Mouse (Mus musculus) kidney, postnatal 4 days (tissue): ENCODE measurements at regions not wholly inside any gene's neighbourhood (a gene's known extent, or its start where the extent isn't known, plus 50 kb on each side); places are given as distances from the start of the nearest gene placed in this dataset.

Experiments used
- DNase-seq, 2 experiments: peaks; one replicate each; pipeline ENCODE4 v3.0.0; 2021; ENCODE audit warnings: mixed read lengths in 2 of 2

GRCm38 (mm10) chr9:47054595-47054994 lies 56.1 kb downstream of the Gm4791 start:
- no peak for DNase-seq

- DNase-seq: no peak
These were observed 57.0 kb downstream of the Gm4791 start for GRCm38 (mm10) chr9:47055558-47055957.

GRCm38 (mm10) chr9:47059339-47060005 lies 60.9 kb downstream of the Gm4791 start:
- no peak for DNase-seq

GRCm38 (mm10) chr9:47060757-47061156 lies 62.2 kb downstream of the Gm4791 start:
- DNase-seq: no peak

- DNase-seq: no peak
These were observed 64.0 kb downstream of the Gm4791 start for GRCm38 (mm10) chr9:47062516-47062915.

GRCm38 (mm10) chr9:47063751-47064150 lies 65.2 kb downstream of the Gm4791 start:
- DNase-seq: no peak

- peak; percentile 18 for DNase-seq
These were observed 66.0 kb downstream of the Gm4791 start for GRCm38 (mm10) chr9:47064463-47065032.

GRCm38 (mm10) chr9:47069436-47069835 lies 70.9 kb downstream of the Gm4791 start:
- no peak for DNase-seq

- DNase-seq: no peak
These were observed 72.4 kb downstream of the Gm4791 start for GRCm38 (mm10) chr9:47070958-47071357.

- DNase-seq: no peak
These were observed 78.4 kb downstream of the Gm4791 start for GRCm38 (mm10) chr9:47076946-47077345.

- DNase-seq: no peak
These were observed 78.9 kb downstream of the Gm4791 start for GRCm38 (mm10) chr9:47077416-47077815.

- DNase-seq: no peak
These were observed 79.4 kb downstream of the Gm4791 start for GRCm38 (mm10) chr9:47077945-47078344.

- no peak for DNase-seq
These were observed 82.9 kb downstream of the Gm4791 start for GRCm38 (mm10) chr9:47081407-47081806.

GRCm38 (mm10) chr9:47091796-47092195 lies 93.3 kb downstream of the Gm4791 start:
- no peak for DNase-seq

- DNase-seq: no peak
These were observed 97.1 kb downstream of the Gm4791 start for GRCm38 (mm10) chr9:47095656-47096055.

GRCm38 (mm10) chr9:47103316-47103715 lies 104.8 kb downstream of the Gm4791 start:
- no peak for DNase-seq

GRCm38 (mm10) chr9:47103966-47104365 lies 105.4 kb downstream of the Gm4791 start:
- no peak for DNase-seq

GRCm38 (mm10) chr9:47108096-47108495 lies 109.6 kb downstream of the Gm4791 start:
- DNase-seq: no peak

GRCm38 (mm10) chr9:47119253-47119652 lies 120.7 kb downstream of the Gm4791 start:
- no peak for DNase-seq

- DNase-seq: no peak
These were observed 124.6 kb downstream of the Gm4791 start for GRCm38 (mm10) chr9:47123113-47123512.

- no peak for DNase-seq
These were observed 127.0 kb downstream of the Gm4791 start for GRCm38 (mm10) chr9:47125517-47125916.

GRCm38 (mm10) chr9:47126236-47126635 lies 127.7 kb downstream of the Gm4791 start:
- DNase-seq: peak; percentile 25 to 29

- DNase-seq: peak; percentile 46 to 52
These were observed 129.3 kb downstream of the Gm4791 start for GRCm38 (mm10) chr9:47127756-47128424.

- no peak for DNase-seq
These were observed 130.6 kb downstream of the Gm4791 start for GRCm38 (mm10) chr9:47129101-47129500.
